Mouse (Mus musculus) heart, adult 9 months (tissue): Measurements from ENCODE around the gene Gm26602.
A peak's percentile ranks its signal among the peaks of the same experiment; 100 is the strongest.

Source experiments
- DNase-seq, 2 experiments: peaks; one replicate each; pipeline ENCODE4 v3.0.0; 2022; ENCODE audit warnings: low spot score in 2 of 2

The Gm26602 gene

DNA sequence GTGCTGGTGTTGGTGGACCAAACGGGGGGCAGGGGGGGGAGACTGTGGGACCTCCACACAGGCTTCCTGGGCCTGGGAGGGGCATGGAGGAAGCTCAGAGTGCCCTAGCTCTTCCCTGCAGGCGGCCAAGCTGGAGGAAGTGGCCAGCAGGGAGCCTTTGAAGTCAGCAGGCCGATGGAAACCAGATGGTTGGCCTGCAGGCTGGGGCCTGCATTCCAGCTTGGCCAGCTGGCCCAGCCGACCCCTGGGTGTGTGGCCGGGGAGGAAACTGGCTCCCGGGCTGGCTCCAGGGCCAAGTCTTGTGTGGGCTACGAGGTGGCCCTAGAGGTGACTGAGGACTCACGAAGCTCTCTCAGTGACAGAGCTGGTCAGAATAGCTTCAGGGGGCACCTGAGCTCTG lies 22.1 kb downstream of the Gm26602 start:
- peak; percentile 77 to 84 for DNase-seq

DNA sequence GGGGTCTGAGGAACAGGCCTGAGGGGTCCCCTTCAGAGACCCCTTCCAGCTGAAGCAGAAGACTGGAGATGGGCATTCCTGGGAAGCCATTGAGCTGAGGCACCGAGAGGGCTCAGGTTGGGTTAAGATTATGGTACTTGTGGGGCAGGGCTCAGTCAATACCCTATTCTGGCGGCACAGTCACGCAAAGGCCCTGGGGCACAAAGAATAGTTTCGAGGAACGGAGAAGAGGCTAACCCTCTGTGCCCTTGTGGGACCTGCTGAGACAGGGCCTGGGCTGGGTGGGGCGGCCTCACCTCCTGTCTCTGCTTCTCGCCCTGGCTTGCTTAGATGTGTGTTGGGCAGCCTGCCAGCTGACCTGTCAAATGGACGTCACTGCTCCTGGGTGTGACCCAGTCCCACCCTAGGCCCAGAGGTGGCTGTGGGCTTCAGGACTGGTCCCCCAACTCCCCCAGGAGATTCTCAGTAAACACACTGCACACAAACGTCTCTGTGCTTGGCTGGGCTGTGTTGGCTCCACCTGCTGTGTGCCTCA lies 22.6 kb downstream of the Gm26602 start:
- no peak for DNase-seq

DNA sequence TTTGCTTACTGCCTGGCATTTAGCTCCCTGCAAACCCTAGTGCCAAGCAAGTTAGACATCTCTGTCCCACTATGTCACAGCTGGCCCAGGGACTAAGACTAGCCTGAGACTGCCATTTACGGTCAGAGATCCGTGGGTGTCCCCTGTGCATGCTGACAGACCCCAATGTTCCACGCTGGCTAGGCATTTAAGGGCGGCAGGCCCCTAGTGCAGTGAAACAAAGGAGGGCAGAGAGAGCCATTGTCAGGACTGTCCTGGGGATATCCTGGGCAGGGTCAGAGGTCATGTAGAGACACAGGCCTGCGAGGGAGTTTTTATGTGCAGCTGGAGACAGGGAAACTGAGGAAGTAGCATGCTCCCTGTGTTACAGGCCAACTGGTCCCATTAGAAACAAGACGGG lies 23.2 kb downstream of the Gm26602 start:
- DNase-seq: no peak

DNA sequence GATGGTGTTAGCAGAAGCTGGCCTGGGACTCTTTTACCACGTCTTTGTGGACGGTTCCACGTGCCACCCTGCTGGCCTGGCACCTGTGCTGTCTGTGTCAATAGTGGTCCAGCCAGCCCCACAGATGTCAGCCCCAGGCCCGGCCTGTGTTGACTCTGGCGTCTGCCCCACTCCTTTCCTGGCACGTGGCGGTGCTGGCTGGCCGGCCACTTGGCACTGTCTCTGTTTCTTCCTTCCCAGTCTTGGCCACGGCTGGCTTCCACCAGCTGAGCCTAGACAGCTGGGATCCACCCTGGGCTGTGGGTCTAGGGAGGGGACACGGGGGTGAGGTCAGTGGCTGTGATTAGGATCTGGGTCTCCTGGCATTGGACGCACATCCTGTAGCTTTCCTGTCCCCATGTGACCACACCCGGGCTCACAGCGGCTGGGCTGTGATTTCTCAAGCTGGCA lies 23.6 kb downstream of the Gm26602 start:
- peak; percentile 91 to 94 for DNase-seq

DNA sequence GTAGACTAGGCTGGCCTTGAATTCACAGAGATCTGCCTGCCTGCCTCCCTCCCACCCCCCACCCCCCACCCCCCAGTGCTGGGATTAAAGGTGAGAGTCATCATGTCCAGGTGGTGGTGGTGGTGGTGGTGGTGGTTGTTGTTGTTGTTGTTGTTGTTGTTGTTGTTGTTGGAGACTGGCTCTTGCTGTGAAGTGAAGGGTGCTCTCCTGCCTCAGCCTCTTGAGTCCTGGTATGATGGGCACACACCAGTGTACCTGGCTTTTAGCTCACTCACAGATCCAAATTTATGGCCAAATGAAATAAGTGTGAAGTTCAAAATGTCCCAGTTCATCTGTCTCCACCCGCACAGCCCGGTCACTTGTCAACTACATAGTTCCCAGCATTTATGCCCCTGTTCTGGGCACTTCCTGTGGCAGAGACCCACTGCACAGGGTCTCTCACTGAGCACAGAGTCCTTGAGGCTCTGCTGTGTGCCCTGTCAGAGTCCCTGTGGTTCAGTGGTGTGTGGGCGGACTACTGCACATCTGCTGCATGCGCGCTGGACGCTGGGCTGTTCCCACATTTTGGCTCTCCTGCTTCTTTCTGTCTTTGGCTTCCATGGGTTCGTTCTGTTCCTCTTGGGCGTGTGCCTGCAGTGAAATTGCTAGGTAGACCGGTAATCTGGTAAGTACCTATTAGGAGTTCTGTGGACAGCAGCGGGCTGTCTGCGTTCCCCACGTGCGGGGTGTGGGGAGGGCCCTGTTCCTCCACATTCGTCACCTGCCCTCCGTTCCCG lies 24.3 kb downstream of the Gm26602 start:
- no peak for DNase-seq

DNA sequence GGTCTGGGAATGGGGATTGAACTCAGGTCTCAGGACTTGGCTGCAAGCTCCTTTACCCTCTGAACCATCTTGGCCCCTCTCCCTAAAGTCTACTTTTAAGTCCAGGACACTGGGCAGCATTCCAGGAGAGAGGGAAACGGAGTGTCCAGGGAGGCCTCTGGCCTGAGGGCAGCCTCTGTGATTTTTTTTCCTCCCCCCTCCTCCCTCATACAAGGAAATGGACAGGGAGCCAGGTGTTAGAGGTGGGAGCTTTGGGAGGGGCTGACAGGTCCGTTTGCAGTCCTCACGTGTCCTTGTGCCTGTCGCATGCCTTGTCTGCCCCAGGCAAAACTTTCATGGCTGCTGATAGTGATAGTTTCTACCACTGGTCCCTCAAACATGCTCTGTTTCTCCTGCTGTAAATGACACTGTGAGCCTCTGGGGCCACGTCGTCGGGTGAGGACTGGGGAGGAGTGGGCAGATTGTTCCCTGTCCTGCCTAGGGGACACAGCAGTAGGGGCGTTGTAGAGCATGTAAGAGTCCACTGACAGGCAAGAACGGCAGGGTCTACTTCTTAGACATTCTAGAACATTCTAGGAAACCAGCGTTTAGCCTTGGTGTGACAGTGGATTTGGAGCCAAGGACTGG lies 25.7 kb downstream of the Gm26602 start:
- no peak for DNase-seq

DNA sequence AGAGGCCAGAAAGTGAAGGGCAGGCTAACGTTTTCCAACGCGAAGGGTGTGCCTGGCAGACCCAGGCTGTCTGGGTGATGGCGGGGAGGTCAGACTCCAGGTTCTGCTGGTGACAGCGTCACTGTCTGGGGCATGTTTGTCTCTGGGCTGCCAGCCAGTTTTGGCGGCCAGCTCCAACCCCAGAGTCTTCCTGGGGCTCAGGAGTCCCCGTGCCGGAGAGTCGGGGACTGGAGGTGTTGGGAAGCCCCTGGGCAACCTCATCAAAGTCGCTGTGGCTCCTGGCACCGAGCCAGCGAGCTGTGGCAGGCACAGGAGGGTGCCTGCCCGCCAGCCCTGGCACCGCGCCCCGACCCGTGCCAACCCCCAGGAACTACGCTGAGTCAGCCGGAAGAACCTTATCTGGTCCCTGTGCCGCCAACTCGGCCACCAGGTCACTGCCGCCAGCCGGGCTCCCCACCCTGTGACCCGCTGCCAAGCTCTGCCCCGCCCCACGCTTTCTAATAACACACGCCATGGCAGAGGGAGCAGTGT lies 26.3 kb downstream of the Gm26602 start:
- peak; percentile 78 to 81 for DNase-seq

DNA sequence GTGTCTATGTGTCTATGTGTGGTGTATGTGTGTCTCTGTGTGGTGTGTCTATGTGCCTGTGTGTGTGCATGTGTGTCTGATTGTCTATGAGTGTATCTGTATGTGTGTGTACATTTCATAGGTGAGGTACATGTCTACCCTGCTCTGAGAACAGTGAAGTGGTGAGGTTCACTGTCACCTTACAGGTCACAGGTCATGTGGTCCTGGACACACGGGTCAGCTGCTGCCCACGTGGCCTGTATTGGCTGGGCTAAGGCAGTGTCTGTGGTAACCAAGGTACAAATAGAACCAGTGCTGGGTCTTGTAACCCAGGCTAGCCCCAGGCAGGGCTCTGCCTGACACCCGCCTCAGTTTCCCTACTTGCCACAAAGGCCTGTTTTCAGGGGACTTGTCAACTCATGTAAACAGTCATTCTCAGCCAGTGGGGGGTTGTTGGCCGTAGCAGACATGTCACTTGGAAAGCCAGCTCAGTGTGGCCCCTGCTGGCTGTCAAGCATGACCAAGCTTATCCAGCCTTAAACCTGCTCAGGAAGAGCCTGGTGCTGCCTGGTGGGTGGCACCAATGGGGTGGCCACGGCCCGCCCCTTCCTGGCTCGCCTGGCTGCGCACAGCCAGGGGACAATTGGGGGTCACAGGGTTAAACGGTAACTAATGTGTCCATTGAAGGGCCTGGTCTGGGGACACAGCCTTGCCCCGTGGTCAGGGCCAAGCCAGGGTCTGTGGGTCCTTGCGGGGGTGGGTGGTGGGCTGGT lies 27.3 kb downstream of the Gm26602 start:
- no peak for DNase-seq

DNA sequence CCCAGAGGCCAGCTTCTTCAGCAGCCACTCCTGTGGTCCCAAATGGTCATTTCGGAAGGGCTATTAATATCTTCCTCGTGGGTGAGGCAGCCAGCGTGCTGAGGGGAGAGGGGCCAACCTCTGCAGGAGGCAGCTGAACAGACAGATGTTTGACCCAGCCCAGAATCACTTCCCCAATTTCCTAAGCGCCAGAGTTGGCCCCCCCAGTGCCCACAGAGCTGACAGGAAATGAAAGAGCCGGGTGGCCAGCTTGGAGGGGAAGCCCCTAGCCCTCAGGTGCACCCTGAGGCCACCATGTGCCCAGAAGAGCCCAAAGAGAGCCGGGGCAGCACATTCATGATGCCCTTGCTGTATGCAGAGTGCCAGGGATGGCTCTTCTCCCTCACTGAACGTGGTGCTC lies 30.1 kb downstream of the Gm26602 start:
- DNase-seq: peak in 1 of 2 experiments; percentile 77

DNA sequence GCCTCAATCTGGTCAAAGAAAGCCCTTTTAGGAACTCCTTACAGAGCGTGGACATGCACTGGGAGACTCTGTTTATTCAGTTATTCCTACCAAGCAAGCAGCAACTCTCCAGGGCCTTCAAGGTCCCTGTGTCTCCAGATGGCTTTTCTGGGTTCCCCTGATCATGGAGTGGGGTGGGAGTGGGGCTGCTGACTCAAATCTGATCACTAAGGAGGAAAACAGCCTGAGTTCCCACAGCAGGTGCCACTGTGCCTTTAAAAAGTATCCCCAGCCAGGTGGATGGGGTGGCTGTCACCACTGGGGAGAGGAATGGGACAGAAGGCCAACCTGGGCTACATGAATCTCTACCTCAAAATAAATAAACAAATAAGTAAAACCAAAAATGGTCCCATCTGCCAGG lies 32.3 kb downstream of the Gm26602 start:
- no peak for DNase-seq

DNA sequence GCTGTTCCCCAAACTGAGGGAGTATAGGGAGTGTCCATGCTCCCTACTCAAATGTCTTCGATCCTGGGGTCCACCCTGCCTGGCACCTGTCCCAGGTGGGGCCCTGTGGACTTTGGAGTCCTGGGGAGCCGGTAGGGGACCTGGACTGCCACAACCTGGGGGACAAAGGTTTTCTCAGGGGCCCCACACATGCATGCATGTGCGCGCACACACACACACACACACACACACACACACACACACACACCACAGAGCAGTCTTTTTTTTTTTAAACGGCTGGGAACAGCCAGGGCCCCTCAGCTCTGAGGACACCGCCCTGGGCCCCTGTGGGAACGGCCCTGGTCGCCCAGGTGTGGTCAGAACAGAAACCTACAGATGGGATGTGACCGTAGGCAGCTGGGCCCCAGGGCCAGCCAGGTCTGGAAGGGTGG lies 32.8 kb downstream of the Gm26602 start:
- DNase-seq: no peak

DNA sequence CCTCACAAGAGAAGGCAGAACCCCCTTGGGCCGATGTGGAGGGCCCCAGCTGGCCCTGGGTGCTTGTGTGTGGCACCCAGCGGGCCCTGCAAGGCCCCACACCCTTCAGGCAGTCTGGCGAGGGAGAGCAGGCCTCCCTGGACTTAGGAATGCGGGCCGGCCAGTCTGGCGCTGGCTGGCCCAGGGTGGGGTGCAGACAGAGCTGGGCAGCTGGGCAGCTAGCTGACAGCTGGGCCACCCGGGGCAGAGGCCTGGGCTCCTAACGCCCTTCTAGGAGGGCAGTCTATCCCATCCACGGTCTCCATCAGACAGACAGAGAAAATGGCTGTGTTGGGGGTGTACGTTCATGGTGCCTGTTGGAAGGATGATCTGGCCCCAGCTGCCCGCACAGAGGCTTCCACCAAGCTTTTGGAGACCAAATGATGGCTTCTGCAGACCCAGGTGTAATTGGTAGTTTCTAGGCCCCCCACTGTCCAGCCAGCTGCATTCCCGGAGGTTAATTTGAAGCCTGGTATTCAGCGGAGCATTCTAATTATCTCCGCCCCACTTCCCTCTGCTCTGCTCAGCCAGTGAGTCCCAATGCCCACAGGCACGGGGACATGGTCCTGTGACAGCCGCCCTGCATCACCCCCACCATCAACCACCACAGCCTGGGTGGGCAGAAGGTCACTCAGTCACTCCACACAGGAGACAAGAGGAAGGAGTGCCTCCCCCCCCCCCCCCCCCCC lies 35.0 kb downstream of the Gm26602 start:
- DNase-seq: no peak

DNA sequence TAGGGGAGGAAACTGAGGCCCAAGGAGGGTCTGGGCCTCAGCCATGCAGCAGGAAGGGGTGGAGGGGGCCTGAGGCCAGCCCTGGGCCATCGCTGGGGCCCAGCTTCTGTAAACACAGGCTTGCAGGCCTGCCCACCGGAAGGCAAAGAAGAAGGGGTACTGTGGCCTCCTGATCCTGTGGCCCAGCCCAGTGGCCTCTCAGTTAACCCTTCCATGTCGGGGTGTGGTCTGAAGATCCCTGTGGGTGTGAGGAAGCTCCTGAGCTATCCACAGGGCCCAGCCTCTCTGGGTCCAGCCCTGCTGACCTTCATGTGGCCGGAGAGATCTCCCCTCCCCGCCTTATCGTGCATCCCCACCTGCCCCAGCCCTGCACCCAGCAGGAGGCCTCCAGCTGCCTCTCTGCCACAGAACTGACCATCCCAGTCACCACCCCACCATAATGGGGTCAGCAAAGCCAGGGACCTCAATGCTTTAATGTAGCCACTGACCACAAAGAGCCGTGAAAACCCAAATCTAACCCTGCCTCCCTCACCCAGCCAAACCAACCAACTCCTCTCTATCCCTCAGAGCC lies 36.2 kb downstream of the Gm26602 start:
- DNase-seq: no peak

DNA sequence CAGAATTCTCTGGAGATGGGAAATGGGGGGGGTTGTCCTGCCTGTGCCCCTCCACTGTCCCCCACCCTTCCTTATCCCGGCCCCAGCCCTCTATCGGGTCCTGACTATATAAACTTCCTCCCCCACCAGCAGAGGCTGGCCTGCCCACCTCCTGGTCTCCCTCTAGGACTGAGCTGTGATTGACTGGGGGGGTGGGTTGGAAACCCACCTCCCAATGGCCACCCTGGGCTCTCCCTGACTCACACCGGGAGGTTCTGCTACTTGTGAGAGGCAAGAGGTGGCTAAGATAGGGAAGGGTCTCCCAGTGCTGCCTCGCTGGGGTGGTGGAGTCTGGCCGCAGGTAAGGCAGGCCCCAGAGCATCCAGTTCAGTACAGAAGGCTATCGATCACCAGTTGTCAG lies 36.8 kb downstream of the Gm26602 start:
- no peak for DNase-seq

DNA sequence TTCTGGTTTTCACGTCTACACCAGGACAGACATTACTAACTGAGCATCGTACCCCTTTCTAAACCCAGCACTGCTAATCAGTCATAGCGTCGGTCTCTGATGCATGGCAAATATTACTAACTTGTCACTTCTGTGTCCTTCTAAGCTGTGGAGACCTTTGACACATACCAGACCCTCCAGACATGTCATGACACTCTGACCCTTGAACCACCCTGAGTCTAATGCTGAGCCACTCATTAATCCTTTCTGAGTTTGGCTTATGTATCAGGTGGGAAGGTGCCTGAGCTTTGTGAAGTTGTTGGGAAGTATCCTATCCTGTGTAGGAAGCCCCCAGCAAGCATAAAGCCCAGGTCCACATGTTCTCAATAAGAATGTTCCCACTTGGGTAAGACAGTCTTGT lies 39.2 kb downstream of the Gm26602 start:
- no peak for DNase-seq

DNA sequence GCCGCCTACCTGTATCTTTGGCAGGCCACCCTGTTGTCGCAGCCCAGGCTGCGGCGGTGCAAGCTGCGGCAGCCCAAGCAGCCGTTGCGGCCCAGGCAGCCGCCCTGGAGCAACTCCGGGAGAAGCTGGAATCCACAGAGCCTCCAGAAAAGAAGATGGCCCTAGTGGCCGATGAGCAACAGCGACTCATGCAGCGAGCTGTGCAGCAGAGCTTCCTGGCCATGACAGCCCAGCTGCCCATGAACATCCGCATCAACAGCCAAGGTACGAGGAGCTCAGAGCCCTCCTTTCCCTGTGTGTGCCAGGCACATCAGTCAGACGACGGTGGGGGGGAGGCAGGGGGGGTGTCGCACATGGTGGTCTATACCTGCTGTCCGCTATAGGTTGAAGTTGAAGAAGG lies 40.0 kb downstream of the Gm26602 start:
- no peak for DNase-seq

DNA sequence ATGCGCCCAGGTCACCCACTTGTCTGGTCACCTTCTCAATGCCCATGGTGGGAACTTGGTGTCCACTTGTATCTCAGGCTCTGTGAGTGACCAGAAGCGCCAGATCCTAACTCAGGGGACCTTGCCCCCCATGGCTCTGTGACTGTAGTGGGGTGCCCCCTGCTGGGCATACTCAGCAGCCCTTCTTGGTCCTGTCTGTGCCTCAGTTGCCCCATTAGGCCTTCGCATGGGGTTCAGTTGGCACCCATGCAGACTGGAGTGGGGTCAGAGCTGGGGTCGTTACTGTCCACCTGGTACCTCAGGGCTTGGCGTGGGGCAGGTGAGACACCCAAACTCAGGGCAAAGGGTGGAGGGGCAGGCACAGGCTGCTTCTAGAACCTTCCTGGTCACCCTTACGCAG lies 43.3 kb downstream of the Gm26602 start:
- no peak for DNase-seq

DNA sequence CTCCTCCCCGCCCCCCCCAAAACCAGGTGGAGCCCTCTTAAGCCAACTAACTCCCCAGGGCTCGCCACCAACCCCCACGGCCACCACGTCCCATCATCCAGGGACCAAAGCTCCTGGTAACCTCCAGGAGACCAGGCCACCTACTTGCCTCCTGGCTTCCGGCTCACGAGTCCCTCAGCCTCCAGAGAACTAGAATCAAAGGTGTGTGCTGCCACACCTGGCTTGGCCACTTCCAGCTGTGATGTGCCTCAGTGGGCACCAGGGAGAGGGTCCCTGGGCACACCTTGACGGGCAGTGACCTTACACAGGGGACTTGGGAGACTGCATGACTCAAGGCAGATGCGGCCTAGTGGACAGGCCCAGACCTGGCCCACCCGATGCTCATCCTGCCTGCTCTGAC lies 45.0 kb downstream of the Gm26602 start:
- DNase-seq: no peak

DNA sequence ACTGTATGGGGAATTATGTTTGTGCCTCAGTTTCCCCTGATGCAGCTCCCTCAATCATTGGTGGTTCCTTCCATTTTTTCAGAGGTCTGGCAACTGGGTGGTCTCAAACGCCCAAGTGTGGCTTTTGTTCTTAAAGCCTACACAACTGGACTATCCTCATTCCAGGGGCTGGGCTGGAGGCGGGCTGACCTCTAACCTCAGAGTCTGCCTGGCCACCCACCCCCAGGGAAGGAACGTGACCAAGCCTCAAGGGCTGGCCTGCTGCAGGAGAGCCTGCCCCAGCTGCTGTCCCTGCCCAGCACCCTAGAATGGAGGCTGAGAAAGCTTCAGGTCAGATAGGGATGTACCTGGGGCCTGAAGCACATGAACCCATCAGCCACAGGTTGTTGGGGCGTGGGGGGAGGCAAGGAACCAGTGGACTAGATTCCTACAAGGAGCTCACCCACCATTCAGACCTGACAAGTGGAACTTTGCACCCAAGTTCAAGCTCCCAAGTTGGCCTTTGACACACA lies 46.0 kb downstream of the Gm26602 start:
- DNase-seq: no peak

DNA sequence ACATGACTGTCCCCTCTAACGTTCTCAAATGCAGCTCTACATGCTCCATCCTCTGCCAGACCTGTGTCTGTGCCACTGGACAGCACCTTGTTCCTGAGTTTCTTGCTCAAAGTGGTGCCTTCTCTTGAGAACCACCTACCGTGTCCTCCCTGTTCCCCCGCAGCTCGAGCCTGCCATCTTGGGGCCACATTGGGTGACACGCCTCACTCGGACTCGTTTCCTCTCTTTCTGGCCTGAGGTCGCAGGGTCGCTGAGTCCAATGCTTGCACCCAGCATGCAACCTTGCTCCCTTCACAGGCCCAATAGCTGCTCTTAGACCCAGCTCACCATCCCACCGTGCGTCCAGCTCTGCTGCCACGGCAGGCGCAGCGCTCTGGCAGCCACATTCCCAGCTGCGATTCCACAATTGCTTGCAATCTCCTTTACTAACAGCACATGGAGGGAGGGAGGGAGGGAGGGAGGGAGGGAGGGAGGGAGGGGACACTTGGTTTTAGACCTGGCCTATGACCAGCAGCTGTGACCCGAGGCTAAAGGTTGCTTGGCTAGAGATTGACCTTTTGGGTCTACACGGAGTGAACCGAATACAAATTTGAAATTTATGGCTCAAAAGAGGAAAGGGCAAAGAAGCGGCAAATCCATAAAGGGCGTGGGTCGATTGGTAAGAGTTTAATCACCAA lies 47.6 kb downstream of the Gm26602 start:
- peak; percentile 67 to 79 for DNase-seq
